Mouse (Mus musculus) midbrain, postnatal 0 days (tissue): ENCODE results near the gene Sparcl1. TPM values are rescaled to one million over a fixed set of nuclear protein-coding genes. Genes with fewer than 3 reads are reported as not detected.

Experiments
- ATAC-seq: fragments of 200-750 bp; cut with Nextera tagmentation; 2 replicates; pipeline ENCODE4 v1.8.0; 2017; ENCODE audit warnings: moderate number of reproducible peaks, mild to moderate bottlenecking, moderate TSS enrichment, moderate library complexity; ENCODE audit not compliant: low FRiP score
- DNase-seq: peaks from one replicate; pipeline ENCODE4 v3.0.0-alpha.2; 2015; ENCODE audit warnings: low spot score
- H3K27ac ChIP-seq: fragments of 300-500 bp; sonication (generic); 2 replicates; pipeline ENCODE4 v1.5.1; 2014; ENCODE audit warnings: low read depth, mild to moderate bottlenecking, low read length, mixed read lengths
- H3K27me3 ChIP-seq: fragments of 300-500 bp; sonication (generic); 2 replicates; pipeline ENCODE4 v1.6.1; 2014; ENCODE audit warnings: low read length, control low read depth, mixed read lengths; ENCODE audit not compliant: insufficient read depth
- H3K36me3 ChIP-seq: fragments of 300-500 bp; sonication (generic); 2 replicates; pipeline ENCODE4 v1.6.1; 2014; ENCODE audit warnings: low read length, control low read depth, mixed read lengths; ENCODE audit not compliant: insufficient read depth
- H3K4me1 ChIP-seq: fragments of 300-500 bp; sonication (generic); 2 replicates; pipeline ENCODE4 v1.6.1; 2014; ENCODE audit warnings: mild to moderate bottlenecking, control low read depth, antibody characterized with exemption, low read length, mixed read lengths; ENCODE audit not compliant: insufficient read depth
- H3K4me2 ChIP-seq: fragments of 300-500 bp; sonication (generic); 2 replicates; pipeline ENCODE4 v1.6.1; 2014; ENCODE audit warnings: low read depth, mild to moderate bottlenecking, low read length, mixed read lengths; ENCODE audit not compliant: poor library complexity, severe bottlenecking
- H3K4me3 ChIP-seq: fragments of 300-500 bp; sonication (generic); 2 replicates; pipeline ENCODE4 v1.5.1; 2014; ENCODE audit warnings: low read depth, mild to moderate bottlenecking, low read length, moderate library complexity
- H3K9ac ChIP-seq: fragments of 300-500 bp; sonication (generic); replicated peaks from 2 replicates; pipeline ENCODE4 v1.6.1; 2014; ENCODE audit warnings: mild to moderate bottlenecking, low read length, moderate library complexity, mixed read lengths; ENCODE audit not compliant: poor library complexity, severe bottlenecking
- H3K9me3 ChIP-seq: fragments of 300-500 bp; sonication (generic); 2 replicates; pipeline ENCODE4 v1.6.1; 2016; ENCODE audit warnings: low read length, control low read depth
- CTCF ChIP-seq: IDR thresholded peaks from 2 replicates; pipeline ENCODE4 v1.5.1; 2016; ENCODE audit warnings: antibody characterized with exemption, mild to moderate bottlenecking
- WGBS: fragments of 180-500 bp; shearing (Covaris S2); extraction: QIAGEN DNeasy Blood & Tissue Kit; methylation state at CpG from one replicate; pipeline ENCODE4 v1.1.7; 2014; 5-methylcytosine and 5-hydroxymethylcytosine counted together
- polyA plus RNA-seq: library from polyadenylated mRNA; unstranded; fragments of >200 nt; fragmentation: Nextera tagmentation; extraction: Ambion mirVana; gene quantifications from 2 replicates; pipeline ENCODE4 v1.2.1, GENCODE M21; 2015
- total RNA-seq: library from RNA; depleted of rRNA; stranded (reverse); fragments of >200 nt; gene quantifications from 2 replicates; pipeline ENCODE4 v1.2.3, GENCODE M21; 2014

Gene Sparcl1
- total and polyA plus RNA-seq, 2 experiments from 2014 or later = 358 to 529 TPM

- Histone ChIP-seq H3K4me1 (no peaks in the 10 kb centered on the region), H3K4me2 (no peak overlapping the region), H3K4me3 (no peak overlapping the region), H3K27me3 (no peaks in the 10 kb centered on the region), H3K27ac (no peak overlapping the region), H3K36me3 (peaks cover 21% of the 10 kb centered on the region), H3K9ac (no peak overlapping the region), H3K9me3 (no peaks in the 10 kb centered on the region)
- WGBS = 94% methylated on average over 4 of the region's 4 CpGs
- no peak for DNase-seq
- no peak for TF ChIP-seq CTCF
- ATAC-seq = no peak
Measured at GRCm38 (mm10) chr5:104055816-104056215, 57.7 kb downstream of the Sparcl1 start.

DNA sequence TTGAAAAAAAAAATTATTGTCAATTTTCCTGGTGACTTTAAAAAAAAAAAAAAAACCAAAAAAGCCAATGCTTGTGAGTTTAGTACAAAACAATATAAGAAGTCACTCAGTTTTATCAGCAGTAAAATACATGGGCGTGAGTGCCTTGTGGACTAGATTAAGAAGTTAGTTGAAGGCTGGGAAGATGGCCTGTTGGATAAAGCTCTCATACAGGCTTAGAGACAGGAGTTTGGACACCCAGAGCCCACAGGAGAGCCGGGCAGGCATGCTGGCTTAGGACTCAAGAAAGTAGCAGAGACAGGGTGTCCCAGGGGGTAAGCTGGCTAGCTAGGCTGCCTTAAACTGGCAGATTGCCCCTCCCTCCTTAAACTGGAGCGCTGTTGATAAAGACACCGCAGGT is 58.6 kb downstream of the Sparcl1 start:
- no peak for TF ChIP-seq CTCF
- ATAC-seq = no peak
- Histone ChIP-seq H3K4me1 (no peaks in the 10 kb centered on the region), H3K9me3 (no peaks in the 10 kb centered on the region), H3K27ac (no peak overlapping the region), H3K4me2 (no peak overlapping the region), H3K9ac (no peak overlapping the region), H3K27me3 (no peaks in the 10 kb centered on the region), H3K36me3 (peaks cover 16% of the 10 kb centered on the region), H3K4me3 (no peak overlapping the region)
- DNase-seq = no peak
- WGBS = 96% methylated on average over 4 of the region's 4 CpGs

DNA sequence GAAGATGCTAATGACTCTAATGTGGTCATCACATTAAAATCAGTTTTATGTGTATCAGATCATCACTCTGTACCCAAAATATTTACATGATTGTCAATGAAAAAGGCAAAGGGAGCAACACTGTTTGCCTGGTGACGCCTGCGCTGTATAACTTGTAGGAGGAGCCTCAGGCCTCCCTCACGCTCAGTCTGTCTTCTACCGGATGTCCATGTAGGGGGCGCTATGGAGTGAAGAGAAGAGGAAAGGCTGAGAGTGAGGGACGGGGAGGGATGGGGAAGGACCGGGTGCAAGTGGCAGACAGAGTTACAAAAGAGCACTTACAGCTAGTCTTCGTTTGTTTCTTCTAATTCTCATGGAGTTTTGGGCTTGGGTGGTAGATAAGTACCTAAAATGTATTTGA is 60.6 kb downstream of the Sparcl1 start:
- DNase-seq (no peak), ATAC-seq (no peak)
- WGBS = 63% methylated on average over 8 of the region's 8 CpGs

DNA sequence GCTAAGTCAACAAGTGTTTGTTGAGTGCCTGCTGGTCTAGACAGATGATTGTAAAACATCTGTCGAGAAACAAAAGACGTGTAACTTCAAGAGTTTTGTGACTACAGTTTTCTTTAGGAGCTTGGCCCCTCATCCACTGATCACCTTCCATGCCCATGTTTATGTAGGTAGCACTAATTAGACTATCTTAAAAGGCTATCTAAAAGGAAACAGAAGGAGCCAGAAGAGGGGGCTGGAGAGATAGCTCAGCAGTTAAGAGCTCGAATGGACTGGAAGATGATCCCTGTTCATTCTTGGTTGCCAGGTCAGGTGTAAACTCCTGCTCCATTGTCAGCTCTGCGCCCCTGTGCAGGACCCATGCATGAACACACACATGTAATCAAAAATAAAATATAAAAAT is 65.4 kb downstream of the Sparcl1 start:
- Histone ChIP-seq H3K4me3 (no peak overlapping the region), H3K36me3 (peaks cover 12% of the 10 kb centered on the region; the same call in 1 of the 2 replicates), H3K4me1 (peaks cover 4% of the 10 kb centered on the region; the same call in 1 of the 2 replicates), H3K9me3 (no peaks in the 10 kb centered on the region), H3K27ac (no peak overlapping the region), H3K9ac (no peak overlapping the region; the same call in 1 of the 2 replicates), H3K27me3 (no peaks in the 10 kb centered on the region), H3K4me2 (peak overlapping the region; percentile 61; the same call in 1 of the 2 replicates)
- DNase-seq (no peak), ATAC-seq (no peak)
- TF ChIP-seq CTCF = peak; percentile 44
- WGBS = 61% methylated on average over 4 of the region's 4 CpGs

More for the DNA sequence above, 60.6 kb downstream of the Sparcl1 start:
- H3K4me3 ChIP-seq = no peak overlapping the region
- TF ChIP-seq CTCF = peak; percentile 54
- no peaks in the 10 kb centered on the region for H3K27me3 ChIP-seq
- H3K9ac ChIP-seq = no peak overlapping the region
- no peak overlapping the region for H3K27ac ChIP-seq
- no peak overlapping the region for H3K4me2 ChIP-seq
- H3K4me1 ChIP-seq = no peaks in the 10 kb centered on the region
- H3K9me3 ChIP-seq = no peaks in the 10 kb centered on the region
- H3K36me3 ChIP-seq = peaks cover 12% of the 10 kb centered on the region; the same call in 1 of the 2 replicates

- no peak for ATAC-seq
- Histone ChIP-seq H3K27ac (peak overlapping the region; percentile 76), H3K4me3 (peak overlapping the region; percentile 82), H3K27me3 (no peaks in the 10 kb centered on the region), H3K4me1 (peaks cover 4% of the 10 kb centered on the region; the same call in 1 of the 2 replicates), H3K4me2 (peak overlapping the region; percentile 61), H3K9ac (peak overlapping the region; percentile 84), H3K9me3 (no peaks in the 10 kb centered on the region), H3K36me3 (peaks cover 12% of the 10 kb centered on the region; the same call in 1 of the 2 replicates)
- WGBS = 12% methylated on average over 19 of the region's 19 CpGs
- no peak for TF ChIP-seq CTCF
- DNase-seq = peak; percentile 14
Measured at GRCm38 (mm10) chr5:104047200-104048105, 66.1 kb downstream of the Sparcl1 start.
